Mouse (Mus musculus): ENCODE data around the gene Scn2b.

The Scn2b gene

DNA sequence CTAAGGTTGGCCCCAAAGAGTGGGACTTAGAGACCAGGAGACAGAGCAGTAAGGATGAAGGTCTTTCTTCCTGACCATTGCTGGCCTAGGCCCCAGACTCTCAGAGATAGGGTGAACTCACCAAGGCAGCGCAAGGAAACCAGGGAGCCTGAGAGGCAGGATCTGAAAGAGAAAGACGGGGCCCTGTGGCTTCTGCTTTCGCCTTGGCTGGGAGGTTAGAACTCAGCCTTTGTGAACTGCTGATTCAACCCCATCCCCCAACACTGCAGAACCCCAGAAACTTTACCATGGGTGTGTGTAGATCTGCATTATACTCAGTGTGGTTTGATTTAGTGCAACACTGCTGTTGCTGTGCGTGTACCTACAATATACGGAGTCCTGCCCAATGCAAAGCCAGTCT is 61.7 kb downstream of the Scn2b start:
- DNase-seq = no peak

Data from retina, postnatal 1 day (tissue).